ENCODE assay signal across 7 mouse cellular contexts in genomic region chr8:108819826-108820225, GRCm38 (mm10).
DNase-seq lines count a peak whose midpoint lies in the region; ATAC-seq and TF ChIP-seq lines count a peak whose summit lies in the region.

No protein-coding gene starts in this region.

- H3K27me3 ChIP-seq in liver, embryonic 14.5 days (ENCODE audit: control insufficient read depth, insufficient read depth, low read length) = no peaks in the 10 kb centered on the region

- no peak for TF ChIP-seq CTCF in liver, embryonic 14.5 days (IDR thresholded peaks at IDR 0.05; ENCODE audit: low read depth)

- H3K9ac ChIP-seq in liver, embryonic 14.5 days (replicated peaks) = no peak overlapping the region

- no peaks in the 10 kb centered on the region for H3K36me3 ChIP-seq in liver, embryonic 14.5 days (replicated peaks; ENCODE audit: control insufficient read depth, insufficient read depth, low read depth)

- H3K4me3 ChIP-seq in liver, embryonic 14.5 days (ENCODE audit: insufficient read depth in 1 of 2, low read depth in 2 of 2, low read length in 2 of 2) = no peak overlapping the region

- 4% methylated on average over 3 of the region's 3 CpGs for WGBS in liver, embryonic 14.5 days (ENCODE audit: insufficient replicate concordance)

- intact Hi-C loops in left cerebral cortex, postnatal 25 days (cut with DNase I) = no loop called here

- H3K27ac ChIP-seq in liver, embryonic 14.5 days = no peak overlapping the region

- no peaks in the 10 kb centered on the region for H3K9me3 ChIP-seq in liver, embryonic 14.5 days (ENCODE audit: control insufficient read depth, low read length)

- H3K4me1 ChIP-seq in liver, embryonic 14.5 days (replicated peaks; ENCODE audit: control insufficient read depth in 2 of 2, insufficient read depth in 2 of 2, low read length in 1 of 2) = peaks cover 3 to 17% of the 10 kb centered on the region in 2 experiments

- peak; percentile 72 for ATAC-seq in liver, embryonic 14.5 days (ENCODE audit: insufficient read depth)

- DNase-seq in 3T3-L1 (ENCODE audit: low read depth, low spot score) = peak; percentile 38
- DNase-seq in CD4-positive, CD25-positive, alpha-beta regulatory T cell, adult 2 months (ENCODE audit: low read depth, low spot score) = peak; percentile 44
- DNase-seq in forelimb bud, embryonic 11.5 days (ENCODE audit: low read depth, low spot score) = peak; percentile 60
- DNase-seq in liver, embryonic 14.5 days (ENCODE audit: low read depth in 3 of 3, low spot score in 3 of 3) = peak in 2 of 3 experiments; percentile 23 to 32
- DNase-seq in left cerebral cortex, postnatal 25 days (ENCODE audit: low spot score in 2 of 2) = no peak
- DNase-seq in adrenal gland, postnatal 36 days = no peak
- no peak for DNase-seq in left cerebral cortex, adult 9 months (ENCODE audit: low spot score in 2 of 2)

- peak overlapping the region; percentile 54 for H3K4me2 ChIP-seq in liver, embryonic 14.5 days (ENCODE audit: low read depth)

- TF ChIP-seq EP300 in liver, embryonic 14.5 days (IDR thresholded peaks at IDR 0.05; ENCODE audit: low read depth) = no peak

Comparison
In these comparisons a context has a peak if more than half of its experiments do, and no peak if none do; other contexts are left out.
1. DNase-seq: peak in 3T3-L1 (single experiment), CD4-positive, CD25-positive, alpha-beta regulatory T cell, adult 2 months (single experiment), forelimb bud, embryonic 11.5 days (single experiment) and liver, embryonic 14.5 days (2 of 3); none in left cerebral cortex, postnatal 25 days (0 of 2), adrenal gland, postnatal 36 days (0 of 2) and left cerebral cortex, adult 9 months (0 of 2).